Mouse (Mus musculus): ENCODE data around the gene Papss2. TPM values are rescaled to one million over a fixed set of nuclear protein-coding genes. Genes with fewer than 3 reads are reported as not detected.

Papss2 gene
- 10.4 TPM for polyA plus RNA-seq (2015; fragmentation: Illumina TruSeq; extraction: RNeasy Lipid Tissue Mini Kit (QIAGEN cat#74804); ENCODE audit: low read depth, low replicate concordance)

DNA sequence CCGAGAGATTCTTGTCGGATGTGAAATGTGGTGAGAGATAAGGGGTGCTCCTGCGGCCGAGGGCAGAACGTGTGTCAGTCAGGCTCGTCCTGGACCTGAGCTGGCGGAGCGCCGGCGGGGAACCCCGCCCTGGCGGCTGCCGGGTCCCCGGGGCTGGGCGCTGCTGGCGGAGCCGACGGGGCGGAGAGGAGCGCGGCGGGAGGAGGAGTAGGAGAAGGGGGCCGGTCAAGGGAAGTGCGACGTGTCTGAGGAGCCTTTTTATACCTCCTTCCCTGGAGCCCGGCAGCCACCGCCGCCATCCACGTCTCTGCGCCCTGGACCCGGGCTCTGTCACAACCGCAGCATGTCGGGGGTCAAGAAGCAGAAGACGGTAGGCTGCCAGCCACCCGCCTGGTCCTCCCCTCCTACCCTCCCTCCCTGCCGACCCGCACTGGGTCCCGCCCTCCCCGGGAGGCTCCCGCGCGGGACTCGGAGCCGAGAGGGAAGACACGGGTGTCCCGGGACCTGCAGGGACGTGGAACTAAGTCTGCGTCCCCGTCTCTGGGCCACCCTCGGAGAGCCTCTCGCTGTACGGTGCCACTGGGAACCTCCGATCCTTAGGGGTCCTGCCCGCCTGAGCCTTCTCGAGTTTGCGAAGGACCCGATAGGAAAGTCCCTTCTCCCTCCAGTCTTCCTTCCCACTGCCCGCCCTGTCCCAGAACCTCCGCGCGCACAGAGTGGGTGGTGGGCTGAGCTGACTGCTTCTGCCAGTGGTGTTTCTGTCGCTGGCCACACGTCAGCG, at the start of gene Papss2:
Papss2 (plus strand) TSS at position 285 of the 781 bp plus-strand sequence.

Other genes starting within 250 kb of the Papss2 start
- 36.9 TPM for gene Sgms1, start 206.1 kb upstream of the Papss2 start, polyA plus RNA-seq (2015; fragmentation: Illumina TruSeq; extraction: RNeasy Lipid Tissue Mini Kit (QIAGEN cat#74804); ENCODE audit: low read depth, low replicate concordance)
- 52.5 TPM for gene Rpl9-ps6, start 129.2 kb upstream of the Papss2 start, polyA plus RNA-seq (2015; fragmentation: Illumina TruSeq; extraction: RNeasy Lipid Tissue Mini Kit (QIAGEN cat#74804); ENCODE audit: low read depth, low replicate concordance)
- gene Minpp1, start 110.0 kb upstream of the Papss2 start, polyA plus RNA-seq (2015; fragmentation: Illumina TruSeq; extraction: RNeasy Lipid Tissue Mini Kit (QIAGEN cat#74804); ENCODE audit: low read depth, low replicate concordance): 49.2 TPM
- gene Atad1, start 144.0 kb downstream of the Papss2 start, polyA plus RNA-seq (2015; fragmentation: Illumina TruSeq; extraction: RNeasy Lipid Tissue Mini Kit (QIAGEN cat#74804); ENCODE audit: low read depth, low replicate concordance): 103 TPM
- gene Pten, start 161.7 kb downstream of the Papss2 start, polyA plus RNA-seq (2015; fragmentation: Illumina TruSeq; extraction: RNeasy Lipid Tissue Mini Kit (QIAGEN cat#74804); ENCODE audit: low read depth, low replicate concordance): 63.2 TPM